Mouse (Mus musculus) liver, postnatal 0 days (tissue): ENCODE results near the gene Ogfod2.

Experiments
- CTCF ChIP-seq: sonication (generic); IDR thresholded peaks from 2 replicates; pipeline ENCODE4 v1.5.1; 2016; ENCODE audit warnings: antibody characterized with exemption, low read depth
- EP300 ChIP-seq: IDR thresholded peaks from 2 replicates; pipeline ENCODE4 v1.6.1; 2016; ENCODE audit warnings: antibody characterized with exemption, low read depth, mild to moderate bottlenecking

DNA sequence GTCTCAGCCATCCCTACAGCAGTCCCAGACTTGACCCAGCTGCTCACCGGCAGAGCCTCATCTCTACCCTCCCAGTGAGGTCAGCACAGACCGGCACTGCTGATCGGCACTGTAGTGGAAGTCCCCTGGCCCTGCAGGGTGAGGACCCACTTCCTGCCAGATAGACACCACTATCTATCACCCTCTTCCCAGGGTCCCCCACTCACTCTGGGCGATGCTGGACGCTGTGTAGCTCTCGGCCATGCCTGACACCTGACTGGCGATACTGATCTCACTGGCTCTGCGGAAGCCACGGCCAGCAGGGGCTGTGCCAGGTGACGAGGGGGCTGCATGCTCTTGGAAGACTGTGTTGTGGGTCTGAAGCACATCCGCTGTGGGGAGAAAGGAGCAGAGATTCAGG lies 13.0 kb downstream of the Ogfod2 start:
- no peak for TF ChIP-seq CTCF
- no peak for TF ChIP-seq EP300
